Mouse (Mus musculus) large intestine, adult 2 months (tissue): ENCODE measurements around the gene Gpr87. TPM values are rescaled to one million over a fixed set of nuclear protein-coding genes. Genes with fewer than 3 reads are reported as not detected.

Source experiments
- DNase-seq: peaks from one replicate; pipeline ENCODE4 v3.0.0-alpha.2; 2012; ENCODE audit warnings: low read depth, low spot score
- WGBS: fragments of 180-500 bp; shearing (Covaris S2); methylation state at CpG from one replicate; pipeline ENCODE4 v1.1.7; 2018; 5-methylcytosine and 5-hydroxymethylcytosine counted together
- polyA plus RNA-seq: library from polyadenylated mRNA; depleted of rRNA; stranded (reverse); fragments of >200 nt; gene quantifications from 2 replicates; pipeline ENCODE4 v1.2.3, GENCODE M21; 2012

Gpr87 gene
- polyA plus RNA-seq, 1 experiment = not detected

DNA sequence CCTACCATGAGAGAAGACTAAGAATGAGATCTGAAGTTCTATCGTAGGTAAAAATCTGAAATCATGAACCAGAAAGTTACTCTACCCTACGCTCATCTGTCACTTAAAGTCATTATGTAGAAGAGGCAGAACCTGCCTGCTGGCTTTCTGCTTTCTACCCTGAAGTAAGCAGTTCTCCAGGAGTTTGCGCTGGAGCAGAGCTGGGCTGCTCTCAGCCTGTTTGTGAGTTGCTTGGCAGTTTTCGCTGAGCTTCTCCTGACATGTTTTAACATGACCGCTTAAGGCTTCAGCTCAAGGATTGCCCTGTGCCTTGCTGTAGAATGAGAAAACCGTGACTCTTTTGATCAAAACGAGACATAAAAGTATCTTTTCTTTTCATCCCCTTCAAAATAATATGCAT is 805 bp downstream of the Gpr87 start:
- 90% methylated on average over 7 of the region's 7 CpGs for WGBS
- DNase-seq = no peak

GRCm38 (mm10) chr3:59191674-59192073 is 3.2 kb downstream of the Gpr87 start:
- DNase-seq = no peak
- 93% methylated on average over 6 of the region's 6 CpGs for WGBS

DNA sequence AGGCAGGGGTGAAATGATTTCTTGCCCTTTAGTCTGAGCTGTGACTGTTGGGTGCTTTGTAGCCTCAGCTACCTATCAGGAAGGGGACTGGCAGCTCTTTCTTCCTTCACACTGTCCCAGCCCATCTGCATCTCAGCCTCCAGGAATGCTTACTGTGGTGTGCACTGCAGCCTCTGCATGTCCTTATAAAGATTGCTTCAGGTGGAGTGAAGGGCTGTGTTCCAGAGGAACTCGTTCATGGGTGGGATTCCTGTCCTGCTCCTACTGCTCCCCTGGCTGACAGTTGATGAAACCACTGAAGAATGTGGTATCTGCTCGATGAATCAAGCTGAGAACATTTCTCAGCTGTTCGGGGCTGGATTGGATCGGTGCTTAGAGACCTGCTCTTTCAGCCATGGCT is 7.6 kb downstream of the Gpr87 start:
- 73% methylated on average over 4 of the region's 4 CpGs for WGBS
- no peak for DNase-seq

GRCm38 (mm10) chr3:59185662-59186061 is 9.2 kb downstream of the Gpr87 start:
- WGBS = 87% methylated on average over 4 of the region's 4 CpGs
- no peak for DNase-seq

GRCm38 (mm10) chr3:59182129-59182528 is 12.8 kb downstream of the Gpr87 start:
- no peak for DNase-seq

- WGBS = 65% methylated on average over 5 of the region's 5 CpGs
- no peak for DNase-seq
These were observed 13.8 kb downstream of the Gpr87 start for GRCm38 (mm10) chr3:59181134-59181533.

- 71% methylated on average over 5 of the region's 5 CpGs for WGBS
- no peak for DNase-seq
These were observed 18.0 kb downstream of the Gpr87 start for GRCm38 (mm10) chr3:59176871-59177270.

DNA sequence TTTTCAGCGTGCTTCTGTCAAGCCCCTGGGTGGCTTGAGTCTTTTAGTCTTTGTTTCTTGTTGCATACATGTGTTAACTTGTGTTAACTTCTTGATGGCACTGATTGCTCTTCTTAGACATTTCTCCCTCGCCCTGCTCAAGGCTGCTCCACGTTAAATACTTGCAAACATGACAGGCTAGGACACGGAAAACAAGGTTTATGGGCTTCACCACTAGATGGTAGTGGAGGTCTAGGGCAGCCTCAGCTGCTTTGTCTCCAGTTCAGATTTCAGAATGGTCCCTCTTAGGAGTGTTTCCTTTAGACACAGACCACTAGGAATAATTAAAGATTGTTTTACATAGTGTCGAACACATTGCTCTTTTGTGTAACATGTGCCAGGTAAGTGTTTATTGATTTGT is 19.7 kb downstream of the Gpr87 start:
- 16% methylated on average over 5 of the region's 5 CpGs for whole genome bisulfite sequencing
- DNase-seq = no peak

DNA sequence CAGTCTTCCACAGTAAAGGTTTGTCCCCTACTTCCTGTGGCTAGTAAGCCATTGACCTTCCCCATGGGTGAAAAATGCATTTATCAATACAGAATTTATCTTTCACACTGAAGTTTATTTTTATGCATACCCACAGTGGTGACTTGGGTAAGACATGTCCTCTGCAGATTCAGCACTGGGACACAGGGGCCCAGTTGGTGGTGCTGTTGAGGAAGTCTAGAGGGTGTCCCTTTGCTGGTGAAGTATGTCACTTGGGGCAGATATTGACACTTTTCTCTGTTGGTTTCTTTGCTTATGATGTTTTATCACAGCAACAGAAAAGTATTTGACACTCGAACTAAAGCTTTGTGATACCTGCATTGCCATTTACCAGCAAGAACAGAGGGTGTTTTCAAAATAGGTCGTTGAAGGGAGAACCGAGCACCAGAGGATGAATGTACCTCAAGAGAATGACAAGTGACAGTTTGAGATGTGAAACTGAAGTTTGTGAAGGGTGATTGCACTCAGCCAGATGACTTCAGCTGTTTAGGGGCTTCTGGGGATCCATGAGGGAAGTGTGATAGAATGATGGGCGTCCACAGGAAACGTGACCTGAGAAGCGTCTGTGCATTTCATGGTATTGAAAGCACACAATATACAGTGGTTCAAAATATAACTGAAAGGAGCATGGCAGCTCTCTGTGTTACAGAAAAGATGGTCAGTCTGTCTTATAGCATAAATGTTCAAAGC is 20.3 kb downstream of the Gpr87 start:
- 72% methylated on average over 6 of the region's 6 CpGs for WGBS
- no peak for DNase-seq

GRCm38 (mm10) chr3:59169921-59170627 is 24.8 kb downstream of the Gpr87 start:
- 62% methylated on average over 2 of the region's 2 CpGs for WGBS
- no peak for DNase-seq

- no peak for DNase-seq
- 76% methylated on average over 4 of the region's 4 CpGs for whole genome bisulfite sequencing
These were observed 25.7 kb downstream of the Gpr87 start for GRCm38 (mm10) chr3:59169215-59169614.

DNA sequence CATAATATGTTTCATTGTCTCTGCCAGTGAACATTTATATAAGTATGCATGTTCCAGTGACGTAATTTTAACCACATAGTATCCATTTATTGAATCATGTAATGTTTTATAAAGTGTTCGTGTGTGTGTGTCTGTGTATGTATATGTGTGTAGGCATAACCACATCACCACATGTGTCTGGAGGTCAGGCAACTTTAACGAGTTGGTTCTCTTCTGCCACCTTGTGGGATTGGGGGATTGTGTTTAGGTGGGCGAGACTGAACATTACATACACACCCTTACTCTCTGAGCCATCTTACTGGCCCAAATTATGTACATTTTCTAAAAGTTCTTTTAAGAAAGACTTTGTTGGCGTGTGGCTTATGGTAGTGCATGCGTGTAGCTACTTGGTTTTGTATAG is 26.4 kb downstream of the Gpr87 start:
- DNase-seq = no peak
- WGBS = 79% methylated on average over 6 of the region's 6 CpGs

- WGBS = 70% methylated on average over 2 of the region's 2 CpGs
- no peak for DNase-seq
These were observed 27.4 kb downstream of the Gpr87 start for GRCm38 (mm10) chr3:59167417-59168054.

GRCm38 (mm10) chr3:59160465-59160864 is 34.4 kb downstream of the Gpr87 start:
- DNase-seq = no peak
- WGBS = 33% methylated on average over 1 of the region's 1 CpGs

DNA sequence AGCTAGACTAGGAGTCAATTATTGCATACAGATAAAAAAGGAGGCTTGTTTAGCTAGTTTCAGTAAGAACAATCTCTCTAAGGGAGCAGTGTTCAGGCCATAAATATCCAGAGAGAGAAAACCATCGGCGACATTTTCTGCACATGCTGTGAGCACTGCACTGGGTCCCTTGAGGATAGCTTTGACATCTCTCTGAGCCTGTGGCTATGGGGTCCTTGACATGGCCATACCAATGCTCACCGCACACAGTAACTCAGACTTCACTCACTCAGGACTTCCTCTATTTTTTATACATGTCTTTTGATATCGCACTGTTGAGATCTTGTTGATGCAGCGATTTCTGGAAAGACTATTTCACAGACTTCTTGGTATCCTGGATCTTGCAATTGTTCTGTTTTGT is 37.9 kb downstream of the Gpr87 start:
- DNase-seq = no peak
- WGBS = 90% methylated on average over 5 of the region's 5 CpGs

- WGBS = 93% methylated on average over 6 of the region's 6 CpGs
- DNase-seq = no peak
These were observed 39.5 kb downstream of the Gpr87 start for GRCm38 (mm10) chr3:59155404-59155803.

- no peak for DNase-seq
- WGBS = 74% methylated on average over 2 of the region's 2 CpGs
These were observed 40.0 kb downstream of the Gpr87 start for GRCm38 (mm10) chr3:59154888-59155287.

DNA sequence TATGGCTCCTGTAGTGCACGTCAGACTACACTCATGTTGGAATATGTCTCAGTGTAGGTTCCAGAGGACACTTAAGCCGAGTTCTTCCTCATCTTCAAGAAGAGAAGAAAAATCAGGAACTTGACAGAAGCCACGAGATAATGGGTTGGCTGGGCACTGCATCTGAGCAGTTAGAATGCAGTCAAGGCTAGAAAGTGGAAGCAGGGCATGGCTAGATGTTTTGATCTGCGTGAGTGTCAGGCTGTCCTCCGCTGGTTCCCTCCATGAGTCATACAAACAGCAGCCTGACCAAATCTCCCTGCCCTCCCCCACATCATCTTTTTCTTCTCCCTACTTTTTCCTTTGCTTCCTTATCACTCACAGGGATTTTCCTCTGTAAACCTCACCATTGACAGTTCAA is 41.5 kb downstream of the Gpr87 start, which contains the start of gene P2ry14:
TSS of gene P2ry14 (minus strand) at position 195 of the 400 bp plus-strand sequence.
- 64% methylated on average over 5 of the region's 5 CpGs for WGBS
- no peak for DNase-seq

- DNase-seq = no peak
- 89% methylated on average over 2 of the region's 2 CpGs for WGBS
These were observed 44.3 kb downstream of the Gpr87 start for GRCm38 (mm10) chr3:59150624-59151023.

- no peak for DNase-seq
These were observed 45.3 kb downstream of the Gpr87 start for GRCm38 (mm10) chr3:59149646-59150045.

DNA sequence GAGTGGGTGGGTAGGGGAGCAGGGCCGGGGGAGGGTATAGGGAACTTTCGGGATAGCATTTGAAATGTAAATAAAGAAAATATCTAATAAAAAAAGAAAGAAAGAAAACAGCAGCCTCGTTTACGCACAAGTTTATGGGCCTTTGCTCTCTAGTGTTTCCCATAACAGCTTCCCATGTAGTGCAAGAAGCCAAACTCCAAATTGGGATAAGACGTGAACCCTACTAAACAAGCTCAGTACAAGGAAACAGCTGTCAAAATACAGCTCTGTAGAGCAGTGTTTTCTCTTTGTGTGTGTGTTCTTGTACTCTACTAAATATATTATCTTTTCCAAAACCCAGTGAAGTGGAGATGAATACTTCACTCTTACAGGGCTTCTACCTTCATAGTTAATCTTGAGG is 49.7 kb downstream of the Gpr87 start:
- DNase-seq = no peak
- 32% methylated on average over 5 of the region's 5 CpGs for WGBS
